Mouse (Mus musculus) midbrain, embryonic 14.5 days (tissue): ENCODE measurements around the gene Lgr5. TPM values are rescaled to one million over a fixed set of nuclear protein-coding genes. Genes with fewer than 3 reads are reported as not detected.

Experiments
- ATAC-seq: fragments of 200-750 bp; cut with Nextera tagmentation; 2 replicates; pipeline ENCODE4 v1.8.0; 2017; ENCODE audit warnings: moderate number of reproducible peaks, moderate library complexity; ENCODE audit not compliant: low FRiP score, low TSS enrichment
- DNase-seq: peaks from one replicate; pipeline ENCODE4 v3.0.0-alpha.2; 2015
- H3K27ac ChIP-seq: fragments of 300-500 bp; sonication (generic); replicated peaks from 2 replicates; pipeline ENCODE4 v1.5.1; 2014; ENCODE audit warnings: mild to moderate bottlenecking, low read depth, low read length, moderate library complexity
- H3K27me3 ChIP-seq: fragments of 300-500 bp; sonication (generic); 2 replicates; pipeline ENCODE4 v1.6.1; 2014; ENCODE audit warnings: low read length, control low read depth, mixed read lengths; ENCODE audit not compliant: control insufficient read depth, insufficient read depth
- H3K36me3 ChIP-seq: fragments of 300-500 bp; sonication (generic); 2 replicates; pipeline ENCODE4 v1.6.1; 2014; ENCODE audit warnings: low read length, control low read depth; ENCODE audit not compliant: control insufficient read depth, insufficient read depth
- H3K4me1 ChIP-seq: fragments of 300-500 bp; sonication (generic); 2 replicates; pipeline ENCODE4 v1.6.1; 2014; ENCODE audit warnings: mild to moderate bottlenecking, antibody characterized with exemption, low read length, control low read depth; ENCODE audit not compliant: control insufficient read depth, insufficient read depth
- H3K4me2 ChIP-seq: fragments of 300-500 bp; sonication (generic); 2 replicates; pipeline ENCODE4 v1.6.1; 2014; ENCODE audit warnings: mild to moderate bottlenecking, low read length, moderate library complexity
- H3K4me3 ChIP-seq: fragments of 300-500 bp; sonication (generic); replicated peaks from 2 replicates; pipeline ENCODE4 v1.5.1; 2014; ENCODE audit warnings: low read depth, low read length
- H3K9ac ChIP-seq: fragments of 300-500 bp; sonication (generic); replicated peaks from 2 replicates; pipeline ENCODE4 v1.6.1; 2014; ENCODE audit warnings: mild to moderate bottlenecking, low read length, moderate library complexity
- H3K9me3 ChIP-seq: fragments of 300-500 bp; sonication (generic); 2 replicates; pipeline ENCODE4 v1.6.1; 2016; ENCODE audit warnings: low read length, control low read depth, mixed read lengths; ENCODE audit not compliant: control insufficient read depth
- WGBS: fragments of 180-500 bp; shearing (Covaris S2); extraction: QIAGEN DNeasy Blood & Tissue Kit; methylation state at CpG from one replicate; pipeline ENCODE4 v1.1.7; 2014; 5-methylcytosine and 5-hydroxymethylcytosine counted together
- polyA plus RNA-seq: library from polyadenylated mRNA; unstranded; fragments of >200 nt; fragmentation: Nextera tagmentation; extraction: Ambion mirVana; gene quantifications from 2 replicates; pipeline ENCODE4 v1.2.1, GENCODE M21; 2014

Gene Lgr5
- polyA plus RNA-seq, 1 experiment from 2014 or later = 1.9 TPM

GRCm38 (mm10) chr10:115457368-115458021 is 130.1 kb downstream of the Lgr5 start:
- H3K4me2 ChIP-seq = no peak overlapping the region
- DNase-seq (no peak), ATAC-seq (no peak)
- H3K36me3 ChIP-seq = no peaks in the 10 kb centered on the region
- no peaks in the 10 kb centered on the region for H3K27me3 ChIP-seq
- WGBS = 82% methylated on average over 6 of the region's 6 CpGs
- H3K4me3 ChIP-seq = no peak overlapping the region
- no peak overlapping the region for H3K27ac ChIP-seq
- no peaks in the 10 kb centered on the region for H3K9me3 ChIP-seq
- H3K9ac ChIP-seq = no peak overlapping the region
- no peaks in the 10 kb centered on the region for H3K4me1 ChIP-seq

- ATAC-seq = no peak
- 92% methylated on average over 13 of the region's 13 CpGs for WGBS
- no peak for DNase-seq
Observed at GRCm38 (mm10) chr10:115448614-115449013, 139.0 kb downstream of the Lgr5 start.

DNA sequence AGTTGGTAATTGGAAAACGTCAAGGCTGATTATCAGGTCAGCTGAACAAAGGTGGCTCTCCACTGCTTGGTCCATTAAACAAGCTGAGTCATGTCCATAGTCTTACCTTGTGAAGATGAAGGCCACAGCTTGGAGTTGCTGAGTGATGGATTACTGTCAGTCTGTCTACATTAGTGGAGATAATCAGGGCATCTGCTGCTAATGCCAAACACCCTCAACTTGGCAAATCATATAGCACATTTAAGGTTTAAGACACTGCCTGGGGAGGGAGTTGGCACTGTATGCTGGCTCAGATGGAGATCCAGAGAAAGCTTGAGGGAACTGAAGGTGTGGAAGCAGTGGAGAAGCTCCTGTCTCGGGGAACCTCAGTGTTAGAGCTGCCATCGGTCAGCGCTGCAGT is 150.3 kb downstream of the Lgr5 start:
- Histone ChIP-seq H3K4me1 (0 out of 2 replicates have a peak, but pooled peaks cover 2% of the 10 kb centered on the region), H3K9ac (no peak overlapping the region), H3K9me3 (no peaks in the 10 kb centered on the region), H3K27me3 (no peaks in the 10 kb centered on the region), H3K4me3 (no peak overlapping the region), H3K36me3 (peaks cover 27% of the 10 kb centered on the region), H3K4me2 (no peak overlapping the region), H3K27ac (no peak overlapping the region)
- WGBS = 86% methylated on average over 4 of the region's 4 CpGs
- DNase-seq = no peak
- ATAC-seq = no peak; the same call in 1 of the 2 replicates

More at GRCm38 (mm10) chr10:115448614-115449013, 139.0 kb downstream of the Lgr5 start:
- H3K27ac ChIP-seq = no peak overlapping the region
- H3K4me2 ChIP-seq = no peak overlapping the region
- no peaks in the 10 kb centered on the region for H3K27me3 ChIP-seq
- no peak overlapping the region for H3K9ac ChIP-seq
- H3K4me3 ChIP-seq = no peak overlapping the region
- 0 out of 2 replicates have a peak, but pooled peaks cover 8% of the 10 kb centered on the region for H3K9me3 ChIP-seq
- no peaks in the 10 kb centered on the region for H3K36me3 ChIP-seq
- no peaks in the 10 kb centered on the region for H3K4me1 ChIP-seq

GRCm38 (mm10) chr10:115425351-115425750 is 162.2 kb downstream of the Lgr5 start:
- no peak for ATAC-seq
- H3K4me2 ChIP-seq = no peak overlapping the region
- DNase-seq = peak; percentile 19
- no peaks in the 10 kb centered on the region for H3K9me3 ChIP-seq
- H3K4me3 ChIP-seq = no peak overlapping the region
- H3K27me3 ChIP-seq = no peaks in the 10 kb centered on the region
- no peaks in the 10 kb centered on the region for H3K4me1 ChIP-seq
- H3K36me3 ChIP-seq = peaks cover 63% of the 10 kb centered on the region
- H3K27ac ChIP-seq = no peak overlapping the region
- H3K9ac ChIP-seq = no peak overlapping the region
- 64% methylated on average over 2 of the region's 2 CpGs for WGBS

GRCm38 (mm10) chr10:115421976-115422375 is 165.6 kb downstream of the Lgr5 start:
- ATAC-seq (no peak), DNase-seq (no peak)
- peaks cover 63% of the 10 kb centered on the region for H3K36me3 ChIP-seq
- H3K9me3 ChIP-seq = no peaks in the 10 kb centered on the region
- no peaks in the 10 kb centered on the region for H3K4me1 ChIP-seq
- no peak overlapping the region for H3K4me3 ChIP-seq
- no peak overlapping the region for H3K27ac ChIP-seq
- 75% methylated on average over 4 of the region's 4 CpGs for WGBS
- no peak overlapping the region for H3K9ac ChIP-seq
- H3K4me2 ChIP-seq = no peak overlapping the region
- H3K27me3 ChIP-seq = no peaks in the 10 kb centered on the region

- H3K27me3 ChIP-seq = no peaks in the 10 kb centered on the region
- H3K36me3 ChIP-seq = peaks cover 87% of the 10 kb centered on the region
- no peak overlapping the region for H3K4me2 ChIP-seq
- no peak for DNase-seq
- H3K27ac ChIP-seq = no peak overlapping the region
- 93% methylated on average over 3 of the region's 3 CpGs for WGBS
- no peaks in the 10 kb centered on the region for H3K4me1 ChIP-seq
- H3K9me3 ChIP-seq = no peaks in the 10 kb centered on the region
- H3K9ac ChIP-seq = no peak overlapping the region
- ATAC-seq = no peak
- no peak overlapping the region for H3K4me3 ChIP-seq
Observed at GRCm38 (mm10) chr10:115414056-115414455, 173.5 kb downstream of the Lgr5 start.

DNA sequence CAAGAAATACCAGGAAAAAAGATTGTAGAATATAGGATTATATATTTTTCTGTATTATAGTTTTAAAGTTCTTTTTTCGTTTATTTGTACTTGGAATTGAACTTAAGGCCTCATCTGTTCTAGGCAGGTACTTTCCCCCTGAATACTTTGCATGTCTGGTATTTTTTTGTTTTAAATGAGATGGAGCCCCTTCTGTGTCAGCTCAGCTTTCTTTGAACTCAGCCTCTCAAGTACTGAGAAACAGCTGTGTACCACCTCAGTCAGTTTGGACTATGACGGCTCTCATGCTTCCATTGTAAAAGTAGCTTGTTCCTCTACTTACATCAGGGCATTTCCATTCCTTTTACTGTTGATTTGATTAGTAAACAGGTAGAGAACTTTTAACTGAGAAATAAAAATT is 174.1 kb downstream of the Lgr5 start:
- DNase-seq (no peak), ATAC-seq (no peak)
- Histone ChIP-seq H3K27ac (no peak overlapping the region), H3K9me3 (no peaks in the 10 kb centered on the region), H3K4me1 (no peaks in the 10 kb centered on the region), H3K9ac (no peak overlapping the region), H3K4me3 (no peak overlapping the region), H3K36me3 (peaks cover 86% of the 10 kb centered on the region), H3K27me3 (no peaks in the 10 kb centered on the region), H3K4me2 (no peak overlapping the region)
- 89% methylated on average over 2 of the region's 2 CpGs for WGBS

- H3K36me3 ChIP-seq = peaks cover 80% of the 10 kb centered on the region
Observed at GRCm38 (mm10) chr10:115406393-115406792, 181.2 kb downstream of the Lgr5 start.

More at GRCm38 (mm10) chr10:115406393-115406792, 181.2 kb downstream of the Lgr5 start:
- H3K4me2 ChIP-seq = no peak overlapping the region
- peak; percentile 89 for DNase-seq
- 68% methylated on average over 6 of the region's 6 CpGs for WGBS
- H3K9me3 ChIP-seq = no peaks in the 10 kb centered on the region
- no peak overlapping the region for H3K4me3 ChIP-seq
- H3K9ac ChIP-seq = no peak overlapping the region
- no peaks in the 10 kb centered on the region for H3K27me3 ChIP-seq
- ATAC-seq = no peak
- H3K27ac ChIP-seq = no peak overlapping the region
- no peaks in the 10 kb centered on the region for H3K4me1 ChIP-seq
